Mouse (Mus musculus) heart, postnatal 0 days (tissue): ENCODE measurements around the gene Ralgps1.

Experiments used
- CTCF ChIP-seq: IDR thresholded peaks from 2 replicates; pipeline ENCODE4 v1.5.1; 2016; ENCODE audit warnings: antibody characterized with exemption, control low read depth, low read depth
- EP300 ChIP-seq: IDR thresholded peaks from 2 replicates; pipeline ENCODE4 v1.6.1; 2016; ENCODE audit warnings: antibody characterized with exemption, low read depth

DNA sequence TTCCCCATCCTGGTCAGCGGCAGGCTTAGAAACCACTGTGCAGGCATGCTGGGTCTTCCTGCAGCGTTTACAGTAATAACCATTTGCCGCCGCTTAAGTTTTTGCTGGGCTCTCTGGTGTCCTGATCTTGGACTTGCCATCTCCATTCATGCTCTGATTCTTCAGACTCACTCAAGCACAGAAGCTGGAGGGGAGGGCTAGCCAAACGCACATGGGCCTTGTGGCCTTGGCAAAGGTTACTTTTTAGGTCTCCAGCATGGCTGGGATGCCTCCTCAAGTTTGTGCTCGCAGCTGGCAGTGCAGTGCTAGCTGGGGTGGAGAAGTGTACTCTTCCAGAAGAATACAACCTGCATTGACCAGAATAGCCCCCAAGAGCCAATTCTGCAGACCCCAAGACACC lies 148.8 kb downstream of the Ralgps1 start:
- no peak for TF ChIP-seq CTCF
- no peak for TF ChIP-seq EP300
